ENCODE assay signal across 39 mouse cellular contexts in genomic region chr10:79607892-79608291, GRCm38 (mm10). TPM values are rescaled to one million over a fixed set of nuclear protein-coding genes. Genes with fewer than 3 reads are reported as not detected.
DNase-seq lines count a peak whose midpoint lies in the region; ATAC-seq lines count a peak whose summit lies in the region.
"Had no signal": no experiment of that assay in that cellular context is flagged by ENCODE, and none has a peak within 500 bp of the region (broad histone marks: within the 10 kb centered on the region; RNA-seq: fewer than 3 reads in every experiment).

No protein-coding gene starts in this region.

- no peak for DNase-seq in heart, adult 9 months (ENCODE audit: low spot score in 2 of 2)
- DNase-seq in embryonic facial prominence, embryonic 14.5 days (ENCODE audit: low spot score) = no peak
- no peak for DNase-seq in layer of hippocampus, adult 18-20 months (ENCODE audit: low spot score in 2 of 2)
- no peak for DNase-seq in adrenal gland, adult 8-10 months
- DNase-seq: adrenal gland, postnatal 25 days; cerebellum, adult 18-20 months; embryo, embryonic 11 days; gastrocnemius, adult 2 months; gastrocnemius, postnatal 36 days; heart, adult 18-20 months; heart, postnatal 10 days; kidney, postnatal 14 days; lung, postnatal 4 days; thymus, postnatal 14 days had no signal

- peaks cover 14% of the 10 kb centered on the region for H3K4me1 ChIP-seq in heart, embryonic 12.5 days (replicated peaks)
- 0 out of 2 replicates have a peak, but pooled peaks cover 5% of the 10 kb centered on the region for H3K4me1 ChIP-seq in embryonic facial prominence, embryonic 14.5 days (ENCODE audit: control insufficient read depth, insufficient read depth, low read length)
- H3K4me1 ChIP-seq in intestine, embryonic 16.5 days (ENCODE audit: control insufficient read depth, insufficient read depth, low read length) = peaks cover 7% of the 10 kb centered on the region
- H3K4me1 ChIP-seq in stomach, embryonic 16.5 days (ENCODE audit: control insufficient read depth, insufficient read depth, low read length) = peaks cover 6% of the 10 kb centered on the region; the same call in 1 of the 2 replicates
- H3K4me1 ChIP-seq: liver, embryonic 15.5 days had no signal

- WGBS in heart, embryonic 12.5 days = 28% methylated on average over 2 of the region's 2 CpGs
- 25% methylated on average over 2 of the region's 2 CpGs for WGBS in embryonic facial prominence, embryonic 14.5 days
- 40% methylated on average over 2 of the region's 2 CpGs for WGBS in intestine, embryonic 16.5 days
- WGBS in stomach, embryonic 16.5 days = 35% methylated on average over 2 of the region's 2 CpGs

- no peak overlapping the region for H3K4me3 ChIP-seq in heart, embryonic 12.5 days
- H3K4me3 ChIP-seq in embryonic facial prominence, embryonic 14.5 days (ENCODE audit: low read depth, low read length) = no peak overlapping the region
- H3K4me3 ChIP-seq in intestine, embryonic 16.5 days (ENCODE audit: low read length) = no peak overlapping the region
- H3K4me3 ChIP-seq in stomach, embryonic 16.5 days (replicated peaks; ENCODE audit: low read length) = no peak overlapping the region
- H3K4me3 ChIP-seq: gastrocnemius, adult 2 months; heart, embryonic 13.5 days; hindbrain, embryonic 15.5 days; layer of hippocampus, adult 2 months; left cerebral cortex, adult 2 months; limb, embryonic 12.5 days; liver, embryonic 15.5 days; lung, embryonic 15.5 days; megakaryocyte, embryonic 14.5 days; midbrain, embryonic 13.5 days had no signal

- no peak overlapping the region for H3K4me2 ChIP-seq in heart, embryonic 12.5 days
- H3K4me2 ChIP-seq in embryonic facial prominence, embryonic 14.5 days (ENCODE audit: low read depth, low read length) = no peak overlapping the region
- no peak overlapping the region for H3K4me2 ChIP-seq in intestine, embryonic 16.5 days (ENCODE audit: low read depth, low read length)
- H3K4me2 ChIP-seq in stomach, embryonic 16.5 days (ENCODE audit: low read depth, low read length) = no peak overlapping the region
- H3K4me2 ChIP-seq: heart, embryonic 13.5 days; hindbrain, embryonic 15.5 days; limb, embryonic 12.5 days; liver, embryonic 15.5 days; lung, embryonic 15.5 days; midbrain, embryonic 13.5 days had no signal

- H3K9ac ChIP-seq in heart, embryonic 12.5 days = peak overlapping the region; percentile 6; the same call in 1 of the 2 replicates
- no peak overlapping the region for H3K9ac ChIP-seq in embryonic facial prominence, embryonic 14.5 days (ENCODE audit: low read depth, low read length)
- H3K9ac ChIP-seq in intestine, embryonic 16.5 days (ENCODE audit: low read depth, low read length) = no peak overlapping the region
- no peak overlapping the region for H3K9ac ChIP-seq in stomach, embryonic 16.5 days (ENCODE audit: low read length)
- H3K9ac ChIP-seq: heart, embryonic 13.5 days; hindbrain, embryonic 15.5 days; limb, embryonic 12.5 days; liver, embryonic 15.5 days; lung, embryonic 15.5 days; midbrain, embryonic 13.5 days had no signal

- no peak overlapping the region for H3K27ac ChIP-seq in heart, embryonic 12.5 days (ENCODE audit: poor library complexity, severe bottlenecking)
- no peak overlapping the region for H3K27ac ChIP-seq in embryonic facial prominence, embryonic 14.5 days (replicated peaks; ENCODE audit: low read depth, low read length)
- H3K27ac ChIP-seq in intestine, embryonic 16.5 days (ENCODE audit: low read length) = no peak overlapping the region
- no peak overlapping the region for H3K27ac ChIP-seq in stomach, embryonic 16.5 days (ENCODE audit: low read length)
- H3K27ac ChIP-seq: gastrocnemius, adult 2 months; heart, embryonic 13.5 days; hindbrain, embryonic 15.5 days; left cerebral cortex, adult 2 months; limb, embryonic 12.5 days; liver, embryonic 15.5 days; lung, embryonic 15.5 days; midbrain, embryonic 13.5 days had no signal

- ATAC-seq in heart, embryonic 12.5 days (ENCODE audit: insufficient number of reproducible peaks, low FRiP score) = no peak
- 0 out of 2 replicates have a peak, but pooled peaks have one; percentile 31 for ATAC-seq in embryonic facial prominence, embryonic 14.5 days (ENCODE audit: low read depth)
- peak; percentile 43 for ATAC-seq in intestine, embryonic 16.5 days
- ATAC-seq in stomach, embryonic 16.5 days (ENCODE audit: insufficient read depth, low FRiP score) = peak; percentile 51; the same call in 1 of the 2 replicates
- ATAC-seq: CD4-positive, CD25-positive, alpha-beta regulatory T cell, adult 4 months; forebrain, embryonic 14.5 days; inflammation-experienced regulatory T-cells, adult 6 months; midbrain, embryonic 13.5 days had no signal

- peaks cover 52% of the 10 kb centered on the region for H3K27me3 ChIP-seq in heart, embryonic 12.5 days (replicated peaks)
- peaks cover 24% of the 10 kb centered on the region for H3K27me3 ChIP-seq in embryonic facial prominence, embryonic 14.5 days (replicated peaks; ENCODE audit: control insufficient read depth, insufficient read depth, low read length)
- H3K27me3 ChIP-seq in intestine, embryonic 16.5 days (replicated peaks; ENCODE audit: control insufficient read depth, insufficient read depth, low read length) = peaks cover 15% of the 10 kb centered on the region
- H3K27me3 ChIP-seq in stomach, embryonic 16.5 days (ENCODE audit: control insufficient read depth, insufficient read depth, low read length) = peaks cover 17% of the 10 kb centered on the region

- no peaks in the 10 kb centered on the region for H3K36me3 ChIP-seq in heart, embryonic 12.5 days
- no peaks in the 10 kb centered on the region for H3K36me3 ChIP-seq in embryonic facial prominence, embryonic 14.5 days (ENCODE audit: control insufficient read depth, insufficient read depth, low read length)
- H3K36me3 ChIP-seq in intestine, embryonic 16.5 days (ENCODE audit: control insufficient read depth, insufficient read depth, low read length) = no peaks in the 10 kb centered on the region
- no peaks in the 10 kb centered on the region for H3K36me3 ChIP-seq in stomach, embryonic 16.5 days (ENCODE audit: control insufficient read depth, insufficient read depth, low read length)
- H3K36me3 ChIP-seq: heart, embryonic 13.5 days; hindbrain, embryonic 15.5 days; limb, embryonic 12.5 days; liver, embryonic 15.5 days; lung, embryonic 15.5 days; midbrain, embryonic 13.5 days had no signal

- H3K9me3 ChIP-seq in heart, embryonic 12.5 days (replicated peaks) = no peaks in the 10 kb centered on the region
- H3K9me3 ChIP-seq in embryonic facial prominence, embryonic 14.5 days (ENCODE audit: control insufficient read depth, low read length) = no peaks in the 10 kb centered on the region
- H3K9me3 ChIP-seq in intestine, embryonic 16.5 days (ENCODE audit: control insufficient read depth, low read length) = no peaks in the 10 kb centered on the region
- H3K9me3 ChIP-seq in stomach, embryonic 16.5 days (replicated peaks; ENCODE audit: control insufficient read depth, low read length) = no peaks in the 10 kb centered on the region
- H3K9me3 ChIP-seq: heart, embryonic 13.5 days; hindbrain, embryonic 15.5 days; limb, embryonic 12.5 days; liver, embryonic 15.5 days; lung, embryonic 15.5 days; midbrain, embryonic 13.5 days had no signal

RNA-seq across cellular contexts. Expression of gene C2cd4c, which starts 5.9 kb away (rescaled TPM):
- polyA plus RNA-seq in heart, embryonic 12.5 days (2016; fragmentation: Nextera tagmentation; extraction: Ambion mirVana) = not detected in 2 replicates
- polyA plus RNA-seq in embryonic facial prominence, embryonic 14.5 days (2014; fragmentation: Nextera tagmentation; extraction: Ambion mirVana) = 0.09 TPM in 1 of 2 replicates, not detected in the other
- polyA plus RNA-seq in intestine, embryonic 16.5 days (2015; fragmentation: Nextera tagmentation; extraction: Ambion mirVana) = 0.02 and 0.07 TPM in 2 replicates
- polyA plus RNA-seq in stomach, embryonic 16.5 days (2015; fragmentation: Nextera tagmentation; extraction: Ambion mirVana) = 0.03 TPM in 1 of 2 replicates, not detected in the other
- 10 to 100 TPM; 11.7 to 17.0 TPM for total RNA-seq in layer of hippocampus, adult 18-20 months (2021)
- under 1 TPM; 0.12 to 0.31 (median 0.17) TPM for total RNA-seq in adrenal gland, adult 8-10 months (2022)
- total RNA-seq: heart, postnatal 10 days; liver, adult 2 months; neutrophil, adult 5-6 weeks had no signal
- polyA plus RNA-seq: CD4-positive, CD25-positive, alpha-beta regulatory T cell, adult 4 months; heart, embryonic 13.5 days; inflammation-experienced regulatory T-cells, adult 6 months; kidney, embryonic 14.5 days; limb, embryonic 12.5 days; liver, embryonic 15.5 days; lung, embryonic 15.5 days; spleen, adult 2 months had no signal

RNA-seq across cellular contexts. Expression of gene Theg, which starts 20.8 kb away (rescaled TPM):
- not detected in 2 replicates for polyA plus RNA-seq in heart, embryonic 12.5 days (2016; fragmentation: Nextera tagmentation; extraction: Ambion mirVana)
- polyA plus RNA-seq in embryonic facial prominence, embryonic 14.5 days (2014; fragmentation: Nextera tagmentation; extraction: Ambion mirVana) = not detected in 2 replicates
- not detected in 2 replicates for polyA plus RNA-seq in intestine, embryonic 16.5 days (2015; fragmentation: Nextera tagmentation; extraction: Ambion mirVana)
- not detected in 2 replicates for polyA plus RNA-seq in stomach, embryonic 16.5 days (2015; fragmentation: Nextera tagmentation; extraction: Ambion mirVana)
- under 1 TPM in 1 of 2 experiments, not detected in 1; 0.79 TPM for total RNA-seq in layer of hippocampus, adult 18-20 months (2021)
- not detected for total RNA-seq in adrenal gland, adult 8-10 months (2022)
- total RNA-seq: adrenal gland, postnatal 25 days; gastrocnemius, adult 2 months; gastrocnemius, postnatal 36 days; heart, adult 18-20 months; heart, postnatal 10 days; hematopoietic stem cell, adult 5-6 weeks; layer of hippocampus, postnatal 14 days; left cerebral cortex, postnatal 25 days; liver, adult 2 months; neutrophil, adult 5-6 weeks had no signal
- polyA plus RNA-seq: brain, embryonic 14.5 days; CD4-positive, CD25-positive, alpha-beta regulatory T cell, adult 4 months; forebrain, embryonic 14.5 days; heart, embryonic 13.5 days; hindbrain, embryonic 15.5 days; inflammation-experienced regulatory T-cells, adult 6 months; kidney, embryonic 14.5 days; limb, embryonic 12.5 days; liver, adult 2 months; liver, embryonic 15.5 days; lung, embryonic 15.5 days; midbrain, embryonic 13.5 days; neural tube, embryonic 11.5 days; urinary bladder, adult 2 months had no signal

RNA-seq across cellular contexts. Expression of gene Shc2, which starts 29.8 kb away (rescaled TPM):
- 2.7 and 3.0 TPM in 2 replicates for polyA plus RNA-seq in heart, embryonic 12.5 days (2016; fragmentation: Nextera tagmentation; extraction: Ambion mirVana)
- polyA plus RNA-seq in embryonic facial prominence, embryonic 14.5 days (2014; fragmentation: Nextera tagmentation; extraction: Ambion mirVana) = 11.3 and 11.4 TPM in 2 replicates
- 1.1 and 2.5 TPM in 2 replicates for polyA plus RNA-seq in intestine, embryonic 16.5 days (2015; fragmentation: Nextera tagmentation; extraction: Ambion mirVana)
- 3.0 and 3.2 TPM in 2 replicates for polyA plus RNA-seq in stomach, embryonic 16.5 days (2015; fragmentation: Nextera tagmentation; extraction: Ambion mirVana)
- 10 to 100 TPM; 41.5 to 43.4 TPM for total RNA-seq in layer of hippocampus, adult 18-20 months (2021)
- total RNA-seq in adrenal gland, adult 8-10 months (2022) = 10 to 100 TPM in 1 of 4 experiments, 1 to 10 TPM in 3; 3.6 to 11.4 (median 6.0) TPM
- total RNA-seq: hematopoietic stem cell, adult 5-6 weeks; neutrophil, adult 5-6 weeks had no signal
- polyA plus RNA-seq: CD4-positive, CD25-positive, alpha-beta regulatory T cell, adult 4 months; inflammation-experienced regulatory T-cells, adult 6 months had no signal

RNA-seq across cellular contexts. Expression of gene Odf3l2, which starts 37.6 kb away (rescaled TPM):
- polyA plus RNA-seq in heart, embryonic 12.5 days (2016; fragmentation: Nextera tagmentation; extraction: Ambion mirVana) = not detected in 2 replicates
- not detected in 2 replicates for polyA plus RNA-seq in embryonic facial prominence, embryonic 14.5 days (2014; fragmentation: Nextera tagmentation; extraction: Ambion mirVana)
- not detected in 2 replicates for polyA plus RNA-seq in intestine, embryonic 16.5 days (2015; fragmentation: Nextera tagmentation; extraction: Ambion mirVana)
- not detected in 2 replicates for polyA plus RNA-seq in stomach, embryonic 16.5 days (2015; fragmentation: Nextera tagmentation; extraction: Ambion mirVana)
- under 1 TPM in 1 of 2 experiments, not detected in 1; 0.59 TPM for total RNA-seq in layer of hippocampus, adult 18-20 months (2021)
- not detected for total RNA-seq in adrenal gland, adult 8-10 months (2022)
- total RNA-seq: adrenal gland, postnatal 25 days; heart, adult 18-20 months; heart, postnatal 10 days; hematopoietic stem cell, adult 5-6 weeks; liver, adult 2 months; neutrophil, adult 5-6 weeks had no signal
- polyA plus RNA-seq: CD4-positive, CD25-positive, alpha-beta regulatory T cell, adult 4 months; heart, embryonic 13.5 days; inflammation-experienced regulatory T-cells, adult 6 months; kidney, embryonic 14.5 days; limb, embryonic 12.5 days; liver, adult 2 months; liver, embryonic 15.5 days; lung, embryonic 15.5 days; midbrain, embryonic 13.5 days; neural tube, embryonic 11.5 days; spleen, adult 2 months; urinary bladder, adult 2 months had no signal

RNA-seq across cellular contexts. Expression of gene Mier2, which starts 52.9 kb away (rescaled TPM):
- polyA plus RNA-seq in heart, embryonic 12.5 days (2016; fragmentation: Nextera tagmentation; extraction: Ambion mirVana) = 38.2 and 38.7 TPM in 2 replicates
- 44.6 and 50.9 TPM in 2 replicates for polyA plus RNA-seq in embryonic facial prominence, embryonic 14.5 days (2014; fragmentation: Nextera tagmentation; extraction: Ambion mirVana)
- 36.7 and 38.4 TPM in 2 replicates for polyA plus RNA-seq in intestine, embryonic 16.5 days (2015; fragmentation: Nextera tagmentation; extraction: Ambion mirVana)
- polyA plus RNA-seq in stomach, embryonic 16.5 days (2015; fragmentation: Nextera tagmentation; extraction: Ambion mirVana) = 40.7 and 46.8 TPM in 2 replicates
- 10 to 100 TPM; 54.6 to 61.8 TPM for total RNA-seq in layer of hippocampus, adult 18-20 months (2021)
- total RNA-seq in adrenal gland, adult 8-10 months (2022) = 10 to 100 TPM; 24.2 to 49.8 (median 41.4) TPM
